Mouse (Mus musculus) embryonic facial prominence, embryonic 14.5 days (tissue): Measurements from ENCODE around the gene Ccdc171. TPM values are rescaled to one million over a fixed set of nuclear protein-coding genes. Genes with fewer than 3 reads are reported as not detected.
A peak's percentile ranks its signal among the peaks of the same experiment; 100 is the strongest.

Experiments used
- ATAC-seq: fragments of 200-750 bp; cut with Nextera tagmentation; 2 replicates; pipeline ENCODE4 v1.8.0; 2017; ENCODE audit warnings: low read depth, moderate number of reproducible peaks, moderate TSS enrichment
- DNase-seq: peaks from one replicate; pipeline ENCODE4 v3.0.0-alpha.2; 2015; ENCODE audit warnings: low spot score
- H3K27ac ChIP-seq: fragments of 300-500 bp; sonication (generic); replicated peaks from 2 replicates; pipeline ENCODE4 v1.5.1; 2014; ENCODE audit warnings: low read depth, mild to moderate bottlenecking, low read length, moderate library complexity
- H3K27me3 ChIP-seq: fragments of 300-500 bp; sonication (generic); replicated peaks from 2 replicates; pipeline ENCODE4 v1.6.1; 2014; ENCODE audit warnings: low read length; ENCODE audit not compliant: control insufficient read depth, insufficient read depth
- H3K36me3 ChIP-seq: fragments of 300-500 bp; sonication (generic); 2 replicates; pipeline ENCODE4 v1.6.1; 2014; ENCODE audit warnings: low read length, mixed read lengths; ENCODE audit not compliant: control insufficient read depth, insufficient read depth
- H3K4me1 ChIP-seq: fragments of 300-500 bp; sonication (generic); 2 replicates; pipeline ENCODE4 v1.6.1; 2014; ENCODE audit warnings: antibody characterized with exemption, low read length; ENCODE audit not compliant: control insufficient read depth, insufficient read depth
- H3K4me2 ChIP-seq: fragments of 300-500 bp; sonication (generic); 2 replicates; pipeline ENCODE4 v1.6.1; 2014; ENCODE audit warnings: low read depth, mild to moderate bottlenecking, low read length, moderate library complexity, mixed read lengths
- H3K4me3 ChIP-seq: fragments of 300-500 bp; sonication (generic); 2 replicates; pipeline ENCODE4 v1.5.1; 2014; ENCODE audit warnings: low read depth, mild to moderate bottlenecking, low read length
- H3K9ac ChIP-seq: fragments of 300-500 bp; sonication (generic); 2 replicates; pipeline ENCODE4 v1.6.1; 2014; ENCODE audit warnings: low read depth, mild to moderate bottlenecking, low read length, moderate library complexity, mixed read lengths
- H3K9me3 ChIP-seq: fragments of 300-500 bp; sonication (generic); 2 replicates; pipeline ENCODE4 v1.6.1; 2016; ENCODE audit warnings: low read length; ENCODE audit not compliant: control insufficient read depth
- WGBS: fragments of 180-500 bp; shearing (Covaris S2); extraction: QIAGEN DNeasy Blood & Tissue Kit; methylation state at CpG from one replicate; pipeline ENCODE4 v1.1.7; 2014; 5-methylcytosine and 5-hydroxymethylcytosine counted together
- polyA plus RNA-seq: library from polyadenylated mRNA; unstranded; fragments of >200 nt; fragmentation: Nextera tagmentation; extraction: Ambion mirVana; gene quantifications from 2 replicates; pipeline ENCODE4 v1.2.1, GENCODE M21; 2014

Gene Ccdc171
- polyA plus RNA-seq, 1 experiment from 2014 or later: 4.0 TPM

DNA sequence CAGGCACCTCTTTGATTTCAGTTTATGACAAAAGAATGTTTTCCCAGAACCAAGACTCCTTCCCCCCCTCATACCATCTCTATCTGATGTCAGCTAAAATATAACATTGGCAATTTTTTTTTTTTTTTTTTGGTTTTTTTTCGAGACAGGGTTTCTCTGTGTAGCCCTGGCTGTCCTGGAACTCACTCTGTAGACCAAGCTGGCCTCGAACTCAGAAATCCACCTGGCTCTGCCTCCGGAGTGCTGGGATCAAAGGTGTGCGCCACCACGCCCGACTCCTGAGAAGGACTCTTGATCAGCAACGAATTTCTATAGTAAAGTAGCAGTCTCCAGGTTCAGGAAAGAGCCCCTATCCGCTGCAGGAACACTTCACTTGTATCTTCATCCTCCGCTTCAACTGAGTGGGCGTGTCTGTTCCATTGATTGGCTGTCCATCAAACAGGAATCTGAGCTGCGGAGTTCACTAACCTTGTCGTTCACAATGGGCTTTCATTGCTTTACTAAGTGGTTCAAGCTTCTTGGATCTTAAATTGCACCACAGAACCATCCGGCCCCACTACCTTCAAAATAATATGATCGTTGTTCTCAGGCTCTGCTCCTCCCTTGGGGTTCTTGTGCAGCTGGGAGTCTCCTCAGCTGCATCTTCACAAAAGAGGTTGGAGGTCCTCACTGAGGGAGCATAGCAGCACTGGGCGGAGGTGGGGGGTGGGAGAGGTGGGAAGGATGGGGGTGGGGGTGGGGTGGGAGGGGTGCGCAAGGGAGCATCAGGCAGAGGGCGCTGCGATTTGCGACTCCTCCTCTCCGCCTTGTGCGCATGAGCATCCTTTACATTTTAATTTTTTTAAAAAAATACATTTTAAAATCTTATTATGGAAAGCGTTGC lies 24.9 kb upstream of the Ccdc171 start:
- no peak overlapping the region; the same call in 1 of the 2 replicates for H3K27ac ChIP-seq
- H3K9ac ChIP-seq: peak overlapping the region; percentile 48
- H3K4me3 ChIP-seq: peak overlapping the region; percentile 35
- peak; percentile 85 for ATAC-seq
- WGBS: 6% methylated on average over 22 of the region's 22 CpGs
- H3K4me2 ChIP-seq: peak overlapping the region; percentile 64
- no peaks in the 10 kb centered on the region for H3K27me3 ChIP-seq
- 0 out of 2 replicates have a peak, but pooled peaks cover 3% of the 10 kb centered on the region for H3K4me1 ChIP-seq
- H3K36me3 ChIP-seq: no peaks in the 10 kb centered on the region
- H3K9me3 ChIP-seq: no peaks in the 10 kb centered on the region
- DNase-seq: peak; percentile 76

- Histone ChIP-seq H3K4me3 (peak overlapping the region; percentile 35), H3K27ac (no peak overlapping the region), H3K27me3 (no peaks in the 10 kb centered on the region), H3K9me3 (no peaks in the 10 kb centered on the region), H3K4me2 (peak overlapping the region; percentile 64), H3K9ac (no peak overlapping the region; the same call in 1 of the 2 replicates), H3K36me3 (no peaks in the 10 kb centered on the region), H3K4me1 (0 out of 2 replicates have a peak, but pooled peaks cover 3% of the 10 kb centered on the region)
- DNase-seq (no peak), ATAC-seq (0 out of 2 replicates have a peak, but pooled peaks have one; percentile 50)
- WGBS: 29% methylated on average over 7 of the region's 7 CpGs
Measured at GRCm38 (mm10) chr4:83501037-83501430, 24.3 kb upstream of the Ccdc171 start.

- WGBS: 53% methylated on average over 2 of the region's 2 CpGs
- Histone ChIP-seq H3K27ac (no peak overlapping the region), H3K9me3 (no peaks in the 10 kb centered on the region), H3K4me2 (no peak overlapping the region), H3K36me3 (no peaks in the 10 kb centered on the region), H3K27me3 (no peaks in the 10 kb centered on the region), H3K4me3 (no peak overlapping the region), H3K4me1 (no peaks in the 10 kb centered on the region), H3K9ac (no peak overlapping the region)
- no peak for DNase-seq
- ATAC-seq: no peak
Measured at GRCm38 (mm10) chr4:83509600-83509999, 15.7 kb upstream of the Ccdc171 start.

DNA sequence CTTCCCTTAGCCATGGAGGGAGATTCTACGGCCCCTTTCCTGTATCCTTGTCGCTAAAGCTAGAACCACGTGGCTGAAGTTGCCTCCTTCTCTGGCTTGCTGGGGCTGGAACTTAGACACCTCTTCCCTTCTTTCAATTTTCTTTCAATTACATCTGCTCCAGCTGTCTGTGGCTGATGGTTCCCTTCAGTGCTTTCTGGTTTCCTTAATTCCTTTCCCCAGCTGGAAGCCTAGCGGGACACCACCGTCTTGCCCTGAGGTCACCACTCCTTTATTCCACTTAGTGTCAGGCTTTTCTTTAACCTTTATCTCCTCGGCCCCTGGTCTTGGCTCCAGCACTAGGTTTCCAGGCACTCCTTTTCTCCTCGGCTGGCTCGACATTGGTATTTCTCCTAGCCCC lies 14.3 kb upstream of the Ccdc171 start:
- WGBS: 52% methylated on average over 8 of the region's 8 CpGs
- H3K27ac ChIP-seq: no peak overlapping the region
- H3K9me3 ChIP-seq: no peaks in the 10 kb centered on the region
- H3K4me3 ChIP-seq: no peak overlapping the region
- no peak overlapping the region for H3K4me2 ChIP-seq
- H3K4me1 ChIP-seq: no peaks in the 10 kb centered on the region
- H3K9ac ChIP-seq: no peak overlapping the region
- no peaks in the 10 kb centered on the region for H3K36me3 ChIP-seq
- no peak for ATAC-seq
- H3K27me3 ChIP-seq: no peaks in the 10 kb centered on the region
- DNase-seq: no peak

- ATAC-seq: no peak
- H3K27me3 ChIP-seq: no peaks in the 10 kb centered on the region
- no peak overlapping the region for H3K4me2 ChIP-seq
- no peak overlapping the region for H3K4me3 ChIP-seq
- H3K9me3 ChIP-seq: no peaks in the 10 kb centered on the region
- no peak overlapping the region for H3K9ac ChIP-seq
- no peak for DNase-seq
- H3K36me3 ChIP-seq: no peaks in the 10 kb centered on the region
- H3K4me1 ChIP-seq: no peaks in the 10 kb centered on the region
- 0 out of 2 replicates have a peak overlapping the region, but pooled peaks have one; percentile 1 for H3K27ac ChIP-seq
- WGBS: 85% methylated on average over 3 of the region's 3 CpGs
Measured at GRCm38 (mm10) chr4:83512217-83512616, 13.1 kb upstream of the Ccdc171 start.

- Histone ChIP-seq H3K36me3 (no peaks in the 10 kb centered on the region), H3K4me2 (no peak overlapping the region), H3K9ac (no peak overlapping the region), H3K27ac (0 out of 2 replicates have a peak overlapping the region, but pooled peaks have one; percentile 1), H3K9me3 (no peaks in the 10 kb centered on the region), H3K4me3 (no peak overlapping the region), H3K27me3 (no peaks in the 10 kb centered on the region), H3K4me1 (no peaks in the 10 kb centered on the region)
- 66% methylated on average over 2 of the region's 2 CpGs for WGBS
- no peak for DNase-seq
- ATAC-seq: no peak
Measured at GRCm38 (mm10) chr4:83512644-83513043, 12.7 kb upstream of the Ccdc171 start.

DNA sequence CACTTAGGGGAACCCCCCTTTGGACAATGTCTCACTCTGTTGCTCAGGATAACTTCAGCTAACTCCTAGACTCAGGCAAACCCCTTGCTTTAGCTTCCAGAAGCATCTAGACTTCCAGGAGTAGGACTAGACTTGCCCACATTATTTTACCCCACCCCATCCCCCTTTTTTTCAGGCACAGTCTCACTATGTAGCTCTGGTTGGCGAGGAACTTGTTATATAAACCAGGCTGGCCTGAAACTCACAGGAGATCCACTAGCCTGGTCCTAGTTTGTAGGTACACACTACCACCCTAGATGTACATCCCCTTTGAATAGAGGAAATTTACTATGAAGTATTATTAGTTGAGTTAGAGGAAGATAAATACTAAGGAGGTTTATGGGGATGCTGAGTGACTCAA lies 11.2 kb upstream of the Ccdc171 start:
- Histone ChIP-seq H3K4me2 (no peak overlapping the region), H3K36me3 (no peaks in the 10 kb centered on the region), H3K27ac (no peak overlapping the region), H3K4me1 (no peaks in the 10 kb centered on the region), H3K27me3 (no peaks in the 10 kb centered on the region), H3K9me3 (no peaks in the 10 kb centered on the region), H3K4me3 (no peak overlapping the region), H3K9ac (no peak overlapping the region)
- ATAC-seq (peak; percentile 19; the same call in 1 of the 2 replicates), DNase-seq (no peak)
- WGBS: 81% methylated on average over 1 of the region's 1 CpGs

GRCm38 (mm10) chr4:83514976-83515669 lies 10.2 kb upstream of the Ccdc171 start:
- H3K9me3 ChIP-seq: no peaks in the 10 kb centered on the region
- no peaks in the 10 kb centered on the region for H3K27me3 ChIP-seq
- H3K4me1 ChIP-seq: no peaks in the 10 kb centered on the region
- DNase-seq (peak; percentile 54), ATAC-seq (no peak)
- WGBS: 85% methylated on average over 10 of the region's 10 CpGs
- H3K4me3 ChIP-seq: no peak overlapping the region
- H3K4me2 ChIP-seq: no peak overlapping the region
- H3K27ac ChIP-seq: no peak overlapping the region
- no peak overlapping the region for H3K9ac ChIP-seq
- no peaks in the 10 kb centered on the region for H3K36me3 ChIP-seq
